Mouse (Mus musculus) liver, adult 2 months (tissue): ENCODE results near the gene Sytl2.

ENCODE experiments used
- CTCF ChIP-seq: fragments of 200-500 bp; IDR thresholded peaks from 2 replicates; pipeline ENCODE4 v1.5.1; 2011; ENCODE audit warnings: low read depth, low read length, control low read depth
- POLR2A ChIP-seq: fragments of 200-500 bp; IDR thresholded peaks from 2 replicates; pipeline ENCODE4 v1.6.1; 2011; ENCODE audit warnings: low read length, control low read depth; ENCODE audit not compliant: insufficient read depth; ENCODE audit errors: extremely low read depth

GRCm38 (mm10) chr7:90306968-90307367 is 4.9 kb downstream of the Sytl2 start:
- TF ChIP-seq CTCF (no peak), POLR2A (no peak)
